Mouse (Mus musculus): ENCODE results near the gene Car10.
"Not testable (repeated sequence)": the region's sequence is repeated elsewhere in the genome, so short reads cannot be mapped to it uniquely, and the experiment has no call there.

Gene Car10

GRCm38 (mm10) chr11:93401167-93401566 is 303.3 kb downstream of the Car10 start:
- not testable (repeated sequence) for DNase-seq

- DNase-seq: no peak
Measured at GRCm38 (mm10) chr11:93407981-93408380, 310.2 kb downstream of the Car10 start.

- DNase-seq: no peak
Measured at GRCm38 (mm10) chr11:93431482-93431881, 333.7 kb downstream of the Car10 start.

- DNase-seq: no peak
Measured at GRCm38 (mm10) chr11:93434997-93435915, 337.4 kb downstream of the Car10 start.

- no peak for DNase-seq
Measured at GRCm38 (mm10) chr11:93436892-93437291, 339.1 kb downstream of the Car10 start.

- no peak for DNase-seq
Measured at GRCm38 (mm10) chr11:93440466-93440865, 342.6 kb downstream of the Car10 start.

GRCm38 (mm10) chr11:93443777-93444176 is 345.9 kb downstream of the Car10 start:
- no peak for DNase-seq

GRCm38 (mm10) chr11:93444741-93445140 is 346.9 kb downstream of the Car10 start:
- no peak for DNase-seq

GRCm38 (mm10) chr11:93447566-93447965 is 349.7 kb downstream of the Car10 start:
- no peak for DNase-seq

GRCm38 (mm10) chr11:93448290-93449256 is 350.7 kb downstream of the Car10 start:
- no peak for DNase-seq

- no peak for DNase-seq
Measured at GRCm38 (mm10) chr11:93450535-93450934, 352.7 kb downstream of the Car10 start.

- DNase-seq: no peak
Measured at GRCm38 (mm10) chr11:93466221-93466620, 368.4 kb downstream of the Car10 start.

GRCm38 (mm10) chr11:93467711-93468110 is 369.9 kb downstream of the Car10 start:
- DNase-seq: no peak

- DNase-seq: no peak
Measured at GRCm38 (mm10) chr11:93470771-93471170, 372.9 kb downstream of the Car10 start.

- peak; percentile 9 for DNase-seq
Measured at GRCm38 (mm10) chr11:93471573-93472179, 373.8 kb downstream of the Car10 start.

- DNase-seq: no peak
Measured at GRCm38 (mm10) chr11:93484661-93485060, 386.8 kb downstream of the Car10 start.

GRCm38 (mm10) chr11:93487021-93487420 is 389.2 kb downstream of the Car10 start:
- no peak for DNase-seq

- DNase-seq: no peak
Measured at GRCm38 (mm10) chr11:93487913-93488604, 390.2 kb downstream of the Car10 start.

GRCm38 (mm10) chr11:93490211-93490820 is 392.5 kb downstream of the Car10 start:
- DNase-seq: no peak

- no peak for DNase-seq
Measured at GRCm38 (mm10) chr11:93497896-93498295, 400.1 kb downstream of the Car10 start.

- no peak for DNase-seq
Measured at GRCm38 (mm10) chr11:93500442-93500841, 402.6 kb downstream of the Car10 start.

- DNase-seq: no peak
Measured at GRCm38 (mm10) chr11:93501671-93502070, 403.8 kb downstream of the Car10 start.
